Mouse (Mus musculus) ES-E14 (cell line): ENCODE measurements around the gene Cenph. TPM values are rescaled to one million over a fixed set of nuclear protein-coding genes. Genes with fewer than 3 reads are reported as not detected.

Source experiments
- DNase-seq: peaks from one replicate; pipeline ENCODE4 v3.0.0-alpha.2; 2013; ENCODE audit warnings: low read depth, low spot score
- H3K27ac ChIP-seq: 2 replicates; pipeline ENCODE4 v1.5.1; 2012; ENCODE audit warnings: low read depth, mild to moderate bottlenecking, low read length, moderate library complexity, mixed read lengths; ENCODE audit not compliant: poor library complexity, insufficient read depth, severe bottlenecking
- H3K36me3 ChIP-seq: 2 replicates; pipeline ENCODE4 v1.6.1; 2012; ENCODE audit warnings: mild to moderate bottlenecking, low read length, moderate library complexity, mixed read lengths; ENCODE audit not compliant: control insufficient read depth, poor library complexity, insufficient read depth, severe bottlenecking
- H3K4me1 ChIP-seq, 2 experiments: fragments of 150-350 bp in 1 of 2; sonication (generic) in 1 of 2; 2 replicates each; pipeline ENCODE4 v1.6.1; 2012; ENCODE audit warnings: low read length in 2 of 2, mild to moderate bottlenecking in 1 of 2, mixed read lengths in 1 of 2; ENCODE audit not compliant: control insufficient read depth in 2 of 2, insufficient read depth in 2 of 2, poor library complexity in 1 of 2
- H3K4me3 ChIP-seq, 2 experiments: fragments of 150-350 bp in 1 of 2; sonication (generic) in 1 of 2; 2 replicates each; pipeline ENCODE4 v1.5.1; 2012; ENCODE audit warnings: low read length in 2 of 2, low read depth in 1 of 2, mild to moderate bottlenecking in 1 of 2, mixed read lengths in 1 of 2; ENCODE audit not compliant: insufficient read depth in 1 of 2, poor library complexity in 1 of 2, severe bottlenecking in 1 of 2
- H3K9ac ChIP-seq: 2 replicates; pipeline ENCODE4 v1.6.1; 2012; ENCODE audit warnings: low read depth, mild to moderate bottlenecking, low read length, mixed read lengths; ENCODE audit not compliant: poor library complexity, insufficient read depth, severe bottlenecking
- H3K9me3 ChIP-seq: fragments of 150-350 bp; sonication (generic); 2 replicates; pipeline ENCODE4 v1.6.1; 2012; ENCODE audit warnings: low read depth, mild to moderate bottlenecking, low read length; ENCODE audit not compliant: control insufficient read depth, insufficient read depth
- CHD2 ChIP-seq: IDR thresholded peaks from 2 replicates; pipeline ENCODE4 v1.6.1; 2014; ENCODE audit warnings: mild to moderate bottlenecking, low read depth, low read length, inconsistent platforms
- HCFC1 ChIP-seq: IDR thresholded peaks from 2 replicates; pipeline ENCODE4 v1.6.1; 2012; ENCODE audit warnings: low read length, inconsistent platforms, borderline replicate concordance; ENCODE audit not compliant: insufficient read depth
- MAFK ChIP-seq: IDR thresholded peaks from 2 replicates; pipeline ENCODE4 v1.6.1; 2014; ENCODE audit warnings: mild to moderate bottlenecking, low read depth, low read length, inconsistent platforms; ENCODE audit not compliant: insufficient read depth
- ZC3H11A ChIP-seq: IDR thresholded peaks from 2 replicates; pipeline ENCODE4 v1.6.1; 2012; ENCODE audit warnings: low read depth, mild to moderate bottlenecking, inconsistent platforms, low read length, borderline replicate concordance
- ZNF384 ChIP-seq: IDR thresholded peaks from 2 replicates; pipeline ENCODE4 v1.6.1; 2012; ENCODE audit warnings: low read depth, low read length, inconsistent platforms
- in situ Hi-C, 2 experiments: fragments of 600-800 bp; cut with MboI; formaldehyde crosslinking; loops; one replicate each; pipeline ENCODE4 v1.15.1; 2025; ENCODE audit warnings: low sequenced_read_pairs in 2 of 2, inconsistent platforms in 1 of 2; ENCODE audit not compliant: unreplicated experiment in 2 of 2
- total RNA-seq: library from RNA; depleted of rRNA; stranded (reverse); fragments of 300-350 nt; gene quantifications from 2 replicates; pipeline ENCODE4 v1.2.3, GENCODE M21; 2012

Cenph gene
- total RNA-seq, 1 experiment = 39.9 TPM

DNA sequence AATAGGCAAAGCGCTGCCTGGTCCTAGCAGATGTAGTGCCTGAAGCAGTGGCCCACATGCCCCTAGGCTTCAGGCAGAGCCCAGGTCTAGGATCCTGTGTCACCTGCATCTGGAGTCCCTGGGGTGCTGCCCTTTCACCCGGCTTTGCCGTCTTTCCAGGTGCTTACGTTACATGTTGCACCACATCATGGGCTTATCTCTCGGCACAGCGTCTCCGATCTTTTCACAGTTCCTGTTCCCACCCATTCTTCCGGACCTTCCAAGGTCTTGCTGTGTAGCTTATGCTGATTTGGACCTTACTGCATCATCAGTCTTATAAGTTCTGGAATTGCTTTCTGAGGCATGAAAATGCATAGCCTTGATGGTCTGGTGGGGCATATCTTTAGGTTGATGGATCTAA is 23.2 kb downstream of the Cenph start:
- no peaks in the 10 kb centered on the region for H3K9me3 ChIP-seq
- TF ChIP-seq ZNF384 (no peak), ZC3H11A (no peak), HCFC1 (no peak), MAFK (no peak), CHD2 (no peak)
- H3K4me3 ChIP-seq = no peak overlapping the region
- no peak overlapping the region for H3K9ac ChIP-seq
- H3K4me1 ChIP-seq = 0 out of 4 replicates have a peak, but pooled peaks cover 0 to 2% of the 10 kb centered on the region in 2 experiments
- no peaks in the 10 kb centered on the region for H3K36me3 ChIP-seq
- no peak overlapping the region for H3K27ac ChIP-seq
- no peak for DNase-seq
- in situ Hi-C loops = no loop called here

DNA sequence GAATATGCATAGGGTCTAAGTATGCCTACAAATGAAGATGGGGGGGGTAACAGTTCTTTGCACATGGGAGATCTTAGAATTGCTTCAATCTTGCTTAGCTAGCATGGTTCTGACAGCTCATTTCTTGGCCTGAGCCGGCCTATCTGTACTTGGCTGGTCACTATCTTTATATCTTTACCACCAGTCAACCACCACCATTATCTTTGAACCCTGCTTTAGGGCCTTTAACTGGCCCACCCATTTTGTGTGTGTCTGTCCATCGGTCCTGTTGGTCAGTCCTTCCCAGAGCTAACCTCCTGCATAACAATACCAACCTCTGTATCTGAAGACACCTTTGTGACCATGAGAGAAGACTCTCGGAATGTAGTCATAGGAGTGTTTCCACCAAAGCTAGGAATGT is 24.3 kb downstream of the Cenph start:
- H3K36me3 ChIP-seq = no peaks in the 10 kb centered on the region
- in situ Hi-C loops = no loop called here
- no peak overlapping the region for H3K27ac ChIP-seq
- TF ChIP-seq ZNF384 = no peak
- no peak for TF ChIP-seq ZC3H11A
- no peak for TF ChIP-seq HCFC1
- TF ChIP-seq MAFK = no peak
- TF ChIP-seq CHD2 = no peak
- H3K4me1 ChIP-seq = 0 out of 4 replicates have a peak, but pooled peaks cover 0 to 2% of the 10 kb centered on the region in 2 experiments
- no peak overlapping the region for H3K4me3 ChIP-seq
- no peak overlapping the region for H3K9ac ChIP-seq
- no peak for DNase-seq
- no peaks in the 10 kb centered on the region for H3K9me3 ChIP-seq

DNA sequence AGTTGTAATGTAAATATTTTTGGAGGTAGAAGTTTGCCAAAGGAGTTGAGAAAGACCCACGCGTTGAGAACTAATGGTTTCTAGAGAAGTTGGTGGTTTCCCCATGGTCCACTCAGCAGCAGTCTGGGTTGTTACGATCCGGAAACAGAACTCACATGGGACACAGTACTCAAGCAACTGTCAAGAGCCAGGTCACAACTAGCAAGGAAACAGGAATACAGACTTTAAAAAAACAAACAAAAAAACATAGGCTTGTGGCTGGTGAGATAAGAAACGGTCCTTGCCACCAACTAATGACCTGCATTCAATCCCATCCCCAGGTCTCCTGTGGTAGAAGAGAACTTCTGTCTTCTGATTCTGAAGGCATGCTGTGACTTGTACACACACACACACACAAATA is 24.9 kb downstream of the Cenph start:
- no peak for DNase-seq
- Histone ChIP-seq H3K36me3 (no peaks in the 10 kb centered on the region), H3K4me1 (0 out of 4 replicates have a peak, but pooled peaks cover 0 to 2% of the 10 kb centered on the region in 2 experiments), H3K9me3 (no peaks in the 10 kb centered on the region), H3K9ac (no peak overlapping the region), H3K27ac (no peak overlapping the region), H3K4me3 (no peak overlapping the region)
- in situ Hi-C loops = no loop called here
- TF ChIP-seq MAFK (no peak), CHD2 (no peak), ZNF384 (no peak), HCFC1 (no peak), ZC3H11A (no peak)

DNA sequence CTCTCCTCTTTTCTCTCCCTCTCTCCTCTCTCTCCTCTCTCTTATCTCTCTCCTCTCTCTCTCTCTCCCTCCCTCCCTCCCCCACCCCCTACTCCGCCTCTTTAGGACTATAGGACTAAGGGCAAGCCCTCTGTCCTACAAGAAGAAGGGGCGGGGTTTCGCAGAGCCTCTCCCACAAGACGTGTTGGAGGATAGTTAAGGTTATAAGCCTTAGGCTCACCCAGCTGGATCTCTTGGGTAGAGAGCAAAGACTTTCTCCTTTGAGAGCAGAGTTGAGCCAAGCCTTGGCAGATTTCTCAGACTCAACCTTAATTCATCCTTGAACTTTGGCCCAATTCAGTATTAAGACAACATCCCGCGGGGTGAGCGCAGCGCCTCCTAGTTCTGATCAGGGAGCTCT is 27.1 kb downstream of the Cenph start:
- Histone ChIP-seq H3K4me1 (0 out of 4 replicates have a peak, but pooled peaks cover 2 to 4% of the 10 kb centered on the region in 2 experiments), H3K9ac (no peak overlapping the region), H3K9me3 (no peaks in the 10 kb centered on the region), H3K36me3 (no peaks in the 10 kb centered on the region), H3K27ac (no peak overlapping the region), H3K4me3 (peak overlapping the region in 1 of 2 experiments; percentile 11; a peak in 1 of 4 replicates)
- in situ Hi-C loops = no loop called here
- peak; percentile 41 for DNase-seq
- TF ChIP-seq ZNF384 (no peak), CHD2 (no peak)

DNA sequence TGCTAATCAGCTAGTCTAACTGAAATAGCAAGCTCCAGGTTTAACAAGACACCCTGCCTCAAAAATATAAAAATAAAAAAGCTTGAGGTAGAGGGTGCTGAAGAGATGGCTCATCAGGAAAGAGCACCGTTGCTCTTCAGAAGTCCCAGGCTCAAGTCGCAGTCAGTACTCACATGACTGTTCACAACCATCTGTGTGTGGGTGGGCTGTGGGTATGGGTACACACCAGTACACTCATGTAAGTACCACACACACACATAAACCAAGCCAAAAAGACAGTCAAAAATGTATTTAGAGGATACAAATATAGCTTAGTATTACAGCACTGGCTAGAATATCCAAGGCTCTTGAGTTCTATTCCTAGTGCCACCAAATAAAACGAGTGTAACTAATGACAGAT is 29.6 kb downstream of the Cenph start:
- in situ Hi-C loops = no loop called here
- TF ChIP-seq ZNF384 (no peak), CHD2 (no peak), HCFC1 (no peak), MAFK (no peak), ZC3H11A (no peak)

More for the DNA sequence above, 29.6 kb downstream of the Cenph start:
- Histone ChIP-seq H3K4me1 (peaks cover 2 to 7% of the 10 kb centered on the region in 2 experiments; a peak in 1 of 4 replicates), H3K9me3 (no peaks in the 10 kb centered on the region), H3K27ac (no peak overlapping the region), H3K36me3 (no peaks in the 10 kb centered on the region), H3K4me3 (no peak overlapping the region), H3K9ac (no peak overlapping the region)
- no peak for DNase-seq
